Mouse (Mus musculus): ENCODE data around the gene Trim46. TPM values are rescaled to one million over a fixed set of nuclear protein-coding genes. Genes with fewer than 3 reads are reported as not detected.

Gene Trim46
- polyA plus RNA-seq, 1 experiment from 2014 or later = 4.4 TPM

DNA sequence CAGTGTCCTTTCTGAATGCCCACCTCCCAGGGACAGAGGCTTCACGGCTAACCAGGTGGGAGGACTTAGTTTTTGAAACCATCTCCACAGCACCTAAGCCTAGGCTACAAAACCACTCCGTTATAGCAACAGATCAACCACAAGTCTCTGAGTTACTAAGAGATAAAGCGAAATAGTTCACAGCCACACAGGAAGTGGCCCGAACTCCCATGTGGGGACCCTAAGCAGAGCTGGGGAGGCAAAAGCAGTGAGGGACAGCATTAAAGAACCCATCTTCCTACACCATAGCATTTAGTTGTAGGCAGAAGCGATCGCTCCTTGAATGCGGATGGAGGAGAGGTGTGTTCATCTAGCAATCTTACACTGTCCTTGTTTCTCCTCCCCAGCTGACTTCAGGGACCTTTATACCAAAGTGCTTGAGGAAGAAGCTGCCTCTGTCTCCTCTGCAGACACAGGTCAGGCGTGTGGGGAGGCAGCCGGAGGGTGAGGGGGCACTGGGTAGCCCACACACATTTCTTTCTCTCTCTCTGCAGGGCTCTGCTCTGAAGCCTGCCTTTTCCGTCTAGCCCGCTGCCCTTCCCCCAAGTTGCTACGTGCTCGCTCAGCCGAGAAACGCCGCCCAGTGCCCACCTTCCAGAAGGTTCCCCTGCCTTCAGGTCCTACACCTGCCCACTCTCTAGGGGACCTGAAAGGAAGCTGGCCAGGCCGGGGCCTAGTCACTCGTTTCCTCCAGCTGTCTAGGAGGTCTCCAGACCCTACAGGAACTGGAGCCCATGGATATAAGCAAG lies 58.2 kb downstream of the Trim46 start:
- no peaks in the 10 kb centered on the region for H3K27me3 ChIP-seq (ENCODE audit: control insufficient read depth, insufficient read depth, low read length)
- H3K36me3 ChIP-seq (ENCODE audit: control insufficient read depth, insufficient read depth, low read length) = no peaks in the 10 kb centered on the region
- no peak for ATAC-seq (ENCODE audit: insufficient read depth, low FRiP score)
- no peaks in the 10 kb centered on the region for H3K9me3 ChIP-seq (replicated peaks; ENCODE audit: control insufficient read depth, low read length)
- no peak overlapping the region for H3K4me2 ChIP-seq (ENCODE audit: low read depth, low read length)
- no peak overlapping the region for H3K4me3 ChIP-seq (replicated peaks; ENCODE audit: low read length)
- WGBS = 81% methylated on average over 18 of the region's 18 CpGs
- no peak overlapping the region for H3K27ac ChIP-seq (ENCODE audit: low read length)
- H3K9ac ChIP-seq (ENCODE audit: low read length) = 0 out of 2 replicates have a peak overlapping the region, but pooled peaks have one; percentile 25
- peaks cover 11% of the 10 kb centered on the region for H3K4me1 ChIP-seq (ENCODE audit: control insufficient read depth, insufficient read depth, low read length)

DNA sequence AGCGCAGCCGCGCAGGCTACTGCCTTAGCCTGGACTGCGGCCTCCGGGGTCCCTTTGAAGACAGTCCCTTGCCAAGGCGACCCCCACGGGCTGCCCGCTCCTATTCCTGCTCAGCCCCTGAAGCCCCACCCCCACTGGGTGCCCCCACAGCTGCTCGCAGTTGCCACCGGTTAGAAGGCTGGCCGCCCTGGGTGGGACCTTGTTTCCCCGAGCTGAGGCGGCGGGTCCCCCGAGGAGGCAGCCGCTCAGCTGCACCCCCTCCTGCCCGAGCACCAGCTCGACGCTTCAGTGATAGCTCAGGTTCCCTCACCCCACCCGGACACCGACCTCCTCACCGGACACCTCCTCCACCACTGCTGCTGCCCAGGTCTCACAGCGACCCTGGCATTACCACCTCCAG lies 58.9 kb downstream of the Trim46 start:
- 54% methylated on average over 23 of the region's 23 CpGs for WGBS
- no peak overlapping the region for H3K4me2 ChIP-seq (ENCODE audit: low read depth, low read length)
- 0 out of 2 replicates have a peak overlapping the region, but pooled peaks have one; percentile 25 for H3K9ac ChIP-seq (ENCODE audit: low read length)
- H3K27me3 ChIP-seq (ENCODE audit: control insufficient read depth, insufficient read depth, low read length) = no peaks in the 10 kb centered on the region
- H3K4me1 ChIP-seq (ENCODE audit: control insufficient read depth, insufficient read depth, low read length) = peaks cover 15% of the 10 kb centered on the region
- no peak for ATAC-seq (ENCODE audit: insufficient read depth, low FRiP score)
- no peaks in the 10 kb centered on the region for H3K9me3 ChIP-seq (replicated peaks; ENCODE audit: control insufficient read depth, low read length)
- H3K4me3 ChIP-seq (replicated peaks; ENCODE audit: low read length) = no peak overlapping the region
- no peak overlapping the region for H3K27ac ChIP-seq (ENCODE audit: low read length)
- H3K36me3 ChIP-seq (ENCODE audit: control insufficient read depth, insufficient read depth, low read length) = no peaks in the 10 kb centered on the region

MicroRNAs within 50 kb of the gene (microRNA counts, 519-probe panel; counts per million panel counts)
- 821 counts per million, percentile 3 among the panel's probes with 10 or more counts for microRNA mmu-miR-92b

Small RNAs within 50 kb of the gene (microRNA-seq; reads per million reads assigned to microRNA genes)
- gene Mir92b = 162 reads per million, percentile 59 among the genes with 10 or more reads in this experiment

Other genes starting within 250 kb of the Trim46 start
- 19.2 and 22.8 TPM in 2 replicates for gene Rusc1, start 153.0 kb downstream of the Trim46 start, polyA plus RNA-seq (2015; fragmentation: Nextera tagmentation; extraction: Ambion mirVana)
- not detected in 2 replicates for gene Gm43738, start 145.2 kb downstream of the Trim46 start, polyA plus RNA-seq (2015; fragmentation: Nextera tagmentation; extraction: Ambion mirVana)
- 340 and 368 TPM in 2 replicates for gene Fdps, start 144.3 kb downstream of the Trim46 start, polyA plus RNA-seq (2015; fragmentation: Nextera tagmentation; extraction: Ambion mirVana)
- 14.3 and 22.0 TPM in 2 replicates for gene Pklr, start 110.2 kb downstream of the Trim46 start, polyA plus RNA-seq (2015; fragmentation: Nextera tagmentation; extraction: Ambion mirVana)
- 1.7 and 1.8 TPM in 2 replicates for gene Hcn3, start 86.1 kb downstream of the Trim46 start, polyA plus RNA-seq (2015; fragmentation: Nextera tagmentation; extraction: Ambion mirVana)
- 18.9 and 19.1 TPM in 2 replicates for gene Clk2, start 81.5 kb downstream of the Trim46 start, polyA plus RNA-seq (2015; fragmentation: Nextera tagmentation; extraction: Ambion mirVana)
- 104 and 113 TPM in 2 replicates for gene Scamp3, start 68.8 kb downstream of the Trim46 start, polyA plus RNA-seq (2015; fragmentation: Nextera tagmentation; extraction: Ambion mirVana)
- gene Fam189b, start 63.2 kb downstream of the Trim46 start, polyA plus RNA-seq (2015; fragmentation: Nextera tagmentation; extraction: Ambion mirVana) = 22.0 and 23.9 TPM in 2 replicates
- 55.4 and 63.9 TPM in 2 replicates for gene Gba, start 43.4 kb downstream of the Trim46 start, polyA plus RNA-seq (2015; fragmentation: Nextera tagmentation; extraction: Ambion mirVana)
- gene Thbs3, start 31.1 kb downstream of the Trim46 start, polyA plus RNA-seq (2015; fragmentation: Nextera tagmentation; extraction: Ambion mirVana) = 38.8 and 45.2 TPM in 2 replicates
- gene Mtx1, start 19.2 kb downstream of the Trim46 start, polyA plus RNA-seq (2015; fragmentation: Nextera tagmentation; extraction: Ambion mirVana) = 172 and 177 TPM in 2 replicates
- gene Muc1, start 17.3 kb downstream of the Trim46 start, polyA plus RNA-seq (2015; fragmentation: Nextera tagmentation; extraction: Ambion mirVana) = 112 and 164 TPM in 2 replicates
- gene Krtcap2, start 343 bp downstream of the Trim46 start, polyA plus RNA-seq (2015; fragmentation: Nextera tagmentation; extraction: Ambion mirVana) = 318 and 325 TPM in 2 replicates
- gene Dpm3, start 13.0 kb upstream of the Trim46 start, polyA plus RNA-seq (2015; fragmentation: Nextera tagmentation; extraction: Ambion mirVana) = 119 and 131 TPM in 2 replicates
- 81.7 and 83.1 TPM in 2 replicates for gene Slc50a1, start 24.3 kb upstream of the Trim46 start, polyA plus RNA-seq (2015; fragmentation: Nextera tagmentation; extraction: Ambion mirVana)
- 41.5 and 44.7 TPM in 2 replicates for gene Efna1, start 34.8 kb upstream of the Trim46 start, polyA plus RNA-seq (2015; fragmentation: Nextera tagmentation; extraction: Ambion mirVana)
- gene Efna3, start 76.7 kb upstream of the Trim46 start, polyA plus RNA-seq (2015; fragmentation: Nextera tagmentation; extraction: Ambion mirVana) = 13.0 and 16.0 TPM in 2 replicates
- 15.0 and 15.5 TPM in 2 replicates for gene Efna4, start 91.7 kb upstream of the Trim46 start, polyA plus RNA-seq (2015; fragmentation: Nextera tagmentation; extraction: Ambion mirVana)
- 61.1 and 69.5 TPM in 2 replicates for gene Adam15, start 103.7 kb upstream of the Trim46 start, polyA plus RNA-seq (2015; fragmentation: Nextera tagmentation; extraction: Ambion mirVana)
- gene Dcst2, start 115.7 kb upstream of the Trim46 start, polyA plus RNA-seq (2015; fragmentation: Nextera tagmentation; extraction: Ambion mirVana) = 0.45 and 0.49 TPM in 2 replicates
- 0.70 and 0.89 TPM in 2 replicates for gene Dcst1, start 118.9 kb upstream of the Trim46 start, polyA plus RNA-seq (2015; fragmentation: Nextera tagmentation; extraction: Ambion mirVana)
- 8.0 and 9.2 TPM in 2 replicates for gene Zbtb7b, start 148.5 kb upstream of the Trim46 start, polyA plus RNA-seq (2015; fragmentation: Nextera tagmentation; extraction: Ambion mirVana)
- not detected in 2 replicates for gene Lenep, start 156.5 kb upstream of the Trim46 start, polyA plus RNA-seq (2015; fragmentation: Nextera tagmentation; extraction: Ambion mirVana)
- gene Flad1, start 165.6 kb upstream of the Trim46 start, polyA plus RNA-seq (2015; fragmentation: Nextera tagmentation; extraction: Ambion mirVana) = 27.5 and 28.6 TPM in 2 replicates
- gene Cks1b, start 172.1 kb upstream of the Trim46 start, polyA plus RNA-seq (2015; fragmentation: Nextera tagmentation; extraction: Ambion mirVana) = 322 and 323 TPM in 2 replicates
- 96.5 and 103 TPM in 2 replicates for gene Shc1, start 172.1 kb upstream of the Trim46 start, polyA plus RNA-seq (2015; fragmentation: Nextera tagmentation; extraction: Ambion mirVana)
- gene Pygo2, start 183.9 kb upstream of the Trim46 start, polyA plus RNA-seq (2015; fragmentation: Nextera tagmentation; extraction: Ambion mirVana) = 21.1 and 23.4 TPM in 2 replicates
- 41.8 and 51.2 TPM in 2 replicates for gene Pbxip1, start 190.4 kb upstream of the Trim46 start, polyA plus RNA-seq (2015; fragmentation: Nextera tagmentation; extraction: Ambion mirVana)
- gene Pmvk, start 208.2 kb upstream of the Trim46 start, polyA plus RNA-seq (2015; fragmentation: Nextera tagmentation; extraction: Ambion mirVana) = 56.0 and 64.9 TPM in 2 replicates

All from stomach, embryonic 16.5 days (tissue).